Mouse (Mus musculus): Measurements from ENCODE around the gene Pigk.

Gene Pigk

GRCm38 (mm10) chr3:152932544-152932943 lies 218.6 kb downstream of the Pigk start:
- DNase-seq (ENCODE audit: low spot score in 2 of 2) = no peak

DNA sequence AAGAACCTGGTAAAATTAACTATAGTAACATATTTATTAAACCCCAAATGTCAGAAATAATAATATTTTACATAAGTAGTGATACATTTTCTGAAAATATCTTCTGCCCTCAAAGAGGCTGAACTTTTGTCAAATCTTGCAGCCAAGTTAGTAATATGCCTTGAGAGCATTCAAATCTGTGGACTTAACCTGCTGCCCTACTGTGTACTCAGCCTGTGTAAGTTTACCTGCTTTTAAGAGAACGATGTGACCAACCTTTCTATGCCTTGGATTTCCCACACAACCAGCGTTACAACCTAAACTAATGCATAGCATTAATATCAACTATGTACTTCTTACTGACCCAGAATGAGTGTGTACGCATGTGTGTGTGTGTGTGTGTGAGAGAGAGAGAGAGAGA lies 219.8 kb downstream of the Pigk start:
- no peak for DNase-seq (ENCODE audit: low spot score in 2 of 2)

GRCm38 (mm10) chr3:152936313-152936712 lies 222.4 kb downstream of the Pigk start:
- no peak for DNase-seq (ENCODE audit: low spot score in 2 of 2)

- DNase-seq (ENCODE audit: low spot score in 2 of 2) = no peak
Measured at GRCm38 (mm10) chr3:152941671-152942070, 227.8 kb downstream of the Pigk start.

DNA sequence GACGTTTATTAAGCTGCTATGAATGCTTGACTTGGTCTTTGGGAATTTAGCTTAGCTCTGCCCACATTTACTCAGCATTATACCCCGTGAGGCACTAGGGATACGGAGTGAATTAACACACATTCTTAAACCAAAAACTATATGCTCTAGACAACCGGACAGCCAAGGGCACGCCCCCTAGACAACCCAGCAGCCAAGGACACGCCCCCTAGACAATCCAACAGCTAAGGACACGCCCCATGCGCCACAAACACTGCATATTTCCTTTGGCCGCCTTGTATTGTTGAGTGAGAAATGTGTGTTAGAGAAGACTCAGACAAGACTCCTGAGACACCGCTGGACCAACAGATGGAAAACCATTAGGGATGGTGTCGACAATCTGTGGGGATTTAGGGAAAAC lies 229.1 kb downstream of the Pigk start:
- DNase-seq (ENCODE audit: low spot score in 2 of 2) = peak in 1 of 2 experiments; percentile 28

GRCm38 (mm10) chr3:152944766-152945165 lies 230.9 kb downstream of the Pigk start:
- DNase-seq (ENCODE audit: low spot score in 2 of 2) = no peak

GRCm38 (mm10) chr3:152947031-152947640 lies 233.2 kb downstream of the Pigk start:
- no peak for DNase-seq (ENCODE audit: low spot score in 2 of 2)

DNA sequence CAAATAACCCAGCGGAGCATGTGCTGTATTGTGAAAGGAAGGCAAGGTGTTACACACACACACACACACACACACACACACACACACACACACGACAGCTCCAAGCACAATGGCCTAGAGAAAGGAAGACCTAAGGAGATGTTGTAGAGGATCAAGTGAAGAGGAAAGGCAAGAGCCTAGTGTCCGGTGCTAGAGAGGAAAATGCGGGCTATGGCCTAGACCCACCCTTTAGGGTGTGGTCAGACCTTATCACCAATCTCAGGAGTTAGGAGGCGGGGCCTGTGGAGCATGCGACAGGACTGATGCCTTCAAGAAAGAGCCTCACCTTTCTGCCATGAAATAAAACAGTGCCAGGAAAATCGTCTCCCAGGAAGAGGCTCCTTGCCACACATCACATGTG lies 234.7 kb downstream of the Pigk start:
- no peak for DNase-seq (ENCODE audit: low spot score in 2 of 2)

GRCm38 (mm10) chr3:152949233-152949777 lies 235.4 kb downstream of the Pigk start:
- no peak for DNase-seq (ENCODE audit: low spot score in 2 of 2)

- DNase-seq (ENCODE audit: low spot score in 2 of 2) = no peak
Measured at GRCm38 (mm10) chr3:152950299-152950698, 236.4 kb downstream of the Pigk start.

GRCm38 (mm10) chr3:152950914-152951313 lies 237.0 kb downstream of the Pigk start:
- DNase-seq (ENCODE audit: low spot score in 2 of 2) = no peak

DNA sequence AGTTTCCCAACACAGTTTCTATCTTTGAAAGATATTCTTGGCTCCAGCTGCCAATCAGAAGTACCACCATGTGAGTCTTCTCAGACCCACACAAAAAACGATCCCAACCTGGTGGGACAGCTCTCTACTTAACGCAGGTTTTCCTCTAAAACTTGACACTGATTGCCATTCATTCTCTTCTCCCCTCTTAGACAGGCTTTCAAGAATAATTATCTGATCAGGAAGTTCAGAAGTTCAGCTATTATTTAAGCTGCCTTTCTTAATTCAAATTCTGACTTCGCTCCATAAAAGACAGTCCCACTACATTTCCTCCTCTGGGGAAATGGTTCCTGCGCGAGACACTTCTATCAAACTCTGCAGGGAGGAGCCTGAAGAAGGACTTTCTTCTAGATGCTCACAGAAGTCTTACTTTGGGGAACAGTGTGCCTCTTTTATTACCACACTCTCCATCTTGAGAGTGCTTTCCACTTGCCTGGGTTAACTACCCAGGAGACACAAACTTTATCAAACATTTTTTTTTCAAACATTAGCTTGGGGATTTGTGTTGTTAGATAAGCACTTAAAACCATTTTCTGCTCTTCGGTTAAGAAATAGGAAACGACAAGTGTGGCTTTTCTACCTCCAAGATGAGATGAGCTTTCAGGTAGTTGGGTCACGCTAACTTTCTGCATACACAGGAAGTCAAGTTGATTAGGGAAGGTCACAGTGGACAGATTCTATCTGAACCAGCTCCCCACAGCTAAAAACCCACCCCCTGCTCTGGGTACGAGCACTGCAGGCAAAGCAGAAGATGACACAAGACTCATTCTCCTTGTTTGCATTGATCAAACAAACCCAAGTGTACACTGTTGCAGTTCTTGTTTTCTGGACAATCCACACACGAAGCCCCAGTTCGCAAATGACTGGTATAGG lies 238.0 kb downstream of the Pigk start:
- no peak for DNase-seq (ENCODE audit: low spot score in 2 of 2)

DNA sequence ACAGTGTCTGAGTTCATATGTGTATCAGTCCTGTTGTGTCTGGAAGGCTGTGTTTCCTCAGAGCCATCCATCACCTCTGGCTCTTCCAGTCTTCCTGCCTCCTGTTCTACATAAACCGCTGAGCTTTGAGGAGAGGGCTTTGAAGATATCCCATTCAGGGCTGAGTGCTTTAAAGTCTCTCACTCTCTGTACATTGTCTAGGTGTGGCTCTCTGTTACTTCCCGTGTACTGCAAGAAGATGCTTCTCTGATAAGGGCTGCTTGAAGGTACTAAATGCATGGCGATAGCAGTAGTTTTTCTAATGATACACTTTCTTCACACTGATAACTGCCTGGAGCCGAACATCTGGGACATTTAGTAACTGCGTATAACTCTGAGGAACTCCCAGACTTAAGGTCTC lies 242.1 kb downstream of the Pigk start:
- no peak for DNase-seq (ENCODE audit: low spot score in 2 of 2)

- DNase-seq (ENCODE audit: low spot score in 2 of 2) = no peak
Measured at GRCm38 (mm10) chr3:152956771-152957170, 242.9 kb downstream of the Pigk start.

- DNase-seq (ENCODE audit: low spot score in 2 of 2) = peak; percentile 27 to 65
Measured at GRCm38 (mm10) chr3:152958358-152959150, 244.7 kb downstream of the Pigk start.

GRCm38 (mm10) chr3:152961855-152962376 lies 248.0 kb downstream of the Pigk start:
- no peak for DNase-seq (ENCODE audit: low spot score in 2 of 2)

DNA sequence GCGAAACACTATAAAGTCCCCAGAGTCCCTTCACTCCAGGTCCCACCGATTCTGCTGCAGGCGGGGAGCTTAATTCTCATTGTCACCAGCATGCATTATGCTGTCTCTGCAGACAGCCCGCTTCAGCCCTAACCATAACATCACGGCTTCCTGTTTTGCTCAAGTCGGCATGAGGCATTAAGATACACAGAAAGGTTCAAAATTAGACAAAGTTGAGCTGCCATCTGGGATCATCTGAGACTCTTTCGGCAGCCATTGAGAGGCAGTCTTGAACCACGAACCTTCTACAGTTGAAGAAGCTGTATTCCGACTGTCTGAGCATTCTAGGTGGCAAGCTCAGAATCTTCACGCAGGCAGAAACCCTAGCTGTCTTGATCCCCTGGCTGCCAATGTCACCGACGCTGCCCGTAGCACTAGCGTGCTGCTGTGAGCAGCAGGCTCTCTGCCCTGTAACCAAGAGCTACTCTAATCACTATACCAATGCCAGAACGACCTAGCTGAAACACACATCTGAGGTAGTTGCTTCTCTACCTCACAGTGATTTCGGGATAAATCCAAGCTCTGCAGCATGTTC lies 256.0 kb downstream of the Pigk start:
- no peak for DNase-seq (ENCODE audit: low spot score in 2 of 2)

GRCm38 (mm10) chr3:152971373-152971772 lies 257.5 kb downstream of the Pigk start:
- no peak for DNase-seq (ENCODE audit: low spot score in 2 of 2)

DNA sequence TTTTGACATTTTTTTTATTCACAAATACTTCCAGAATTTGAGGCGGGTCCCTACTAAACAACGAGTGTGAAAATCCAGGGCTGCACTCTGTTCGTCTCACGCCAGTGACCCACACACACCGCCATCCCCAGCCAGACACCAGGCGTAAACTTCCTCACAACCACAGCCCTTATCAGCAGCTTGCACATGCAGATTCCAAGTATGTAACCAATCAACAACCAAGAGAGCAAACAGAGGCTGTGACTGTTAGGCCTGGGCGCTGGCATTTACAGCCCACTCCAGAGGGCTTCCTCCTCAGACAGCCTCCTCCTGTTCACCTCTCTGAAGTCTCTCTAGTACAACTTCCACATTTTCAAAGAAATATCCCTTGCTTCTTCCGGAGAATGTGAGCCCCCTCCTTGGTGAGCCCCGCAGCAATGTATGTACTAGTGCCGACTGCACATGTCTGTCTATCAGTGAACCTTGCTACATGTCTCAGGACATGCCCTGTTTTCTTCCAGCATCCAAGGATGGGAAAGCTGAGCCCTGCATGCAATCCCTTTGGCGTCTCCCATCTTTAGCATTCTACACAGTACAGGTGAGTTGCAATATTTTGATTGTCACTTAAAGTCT lies 265.7 kb downstream of the Pigk start:
- no peak for DNase-seq (ENCODE audit: low spot score in 2 of 2)

DNA sequence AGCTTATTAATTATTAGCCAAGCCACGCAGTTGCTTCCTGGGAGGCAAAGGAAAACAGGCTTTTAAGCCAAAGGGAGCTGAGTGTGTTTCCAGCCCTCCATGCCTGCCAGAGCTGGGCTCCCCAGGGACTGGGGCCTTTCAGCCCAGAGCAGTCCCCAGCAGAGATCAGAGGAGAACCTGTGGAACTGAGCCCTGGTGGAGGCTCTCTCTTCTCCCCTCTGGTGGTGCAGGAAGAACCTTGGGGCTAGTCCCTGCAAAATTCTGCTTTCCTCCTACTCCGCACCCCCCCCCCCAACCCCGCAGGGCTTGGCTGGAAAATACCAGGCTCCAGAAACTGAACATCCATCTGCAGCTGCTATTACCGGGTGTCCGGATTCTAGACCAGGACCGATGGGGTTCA lies 266.5 kb downstream of the Pigk start:
- no peak for DNase-seq (ENCODE audit: low spot score in 2 of 2)
